Mouse (Mus musculus) cerebellum, postnatal 4 days (tissue): ENCODE data around the gene Gnat1.

Experiments used
- DNase-seq, 2 experiments: peaks; one replicate each; pipeline ENCODE4 v3.0.0; 2022; ENCODE audit warnings: low spot score in 2 of 2, mixed read lengths in 1 of 2

Gene Gnat1

DNA sequence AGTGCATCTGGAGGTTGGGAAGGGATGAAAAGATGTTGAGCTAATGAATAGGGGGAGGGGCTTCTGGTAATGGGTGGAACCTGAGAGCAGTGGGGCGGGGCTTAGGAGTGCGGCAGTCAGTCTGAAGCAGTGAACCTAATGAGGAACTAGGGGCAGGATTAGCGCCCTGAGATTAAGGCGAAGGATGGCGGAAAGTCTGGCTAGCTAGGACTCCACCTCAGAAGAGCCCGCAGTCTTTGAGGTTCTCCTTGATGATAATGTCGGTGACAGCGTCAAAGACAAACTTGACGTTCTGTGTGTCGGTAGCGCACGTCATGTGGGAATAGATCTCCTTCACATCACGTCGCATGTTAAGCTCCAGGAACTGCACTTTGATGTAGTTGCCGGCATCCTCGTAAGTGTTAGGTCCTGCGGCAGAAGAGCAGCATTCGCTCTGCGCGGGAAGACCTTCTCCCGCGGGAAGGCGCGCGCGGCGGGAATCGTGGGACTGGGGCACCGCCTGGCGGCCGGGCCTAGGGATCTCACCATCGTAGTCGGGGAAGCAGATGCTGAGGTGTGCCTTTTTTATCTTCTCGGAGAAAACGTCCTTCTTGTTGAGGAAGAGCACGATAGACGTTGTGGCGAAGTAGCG, 3.7 kb downstream of the Gnat1 start:
- DNase-seq: peak; percentile 65 to 82

DNA sequence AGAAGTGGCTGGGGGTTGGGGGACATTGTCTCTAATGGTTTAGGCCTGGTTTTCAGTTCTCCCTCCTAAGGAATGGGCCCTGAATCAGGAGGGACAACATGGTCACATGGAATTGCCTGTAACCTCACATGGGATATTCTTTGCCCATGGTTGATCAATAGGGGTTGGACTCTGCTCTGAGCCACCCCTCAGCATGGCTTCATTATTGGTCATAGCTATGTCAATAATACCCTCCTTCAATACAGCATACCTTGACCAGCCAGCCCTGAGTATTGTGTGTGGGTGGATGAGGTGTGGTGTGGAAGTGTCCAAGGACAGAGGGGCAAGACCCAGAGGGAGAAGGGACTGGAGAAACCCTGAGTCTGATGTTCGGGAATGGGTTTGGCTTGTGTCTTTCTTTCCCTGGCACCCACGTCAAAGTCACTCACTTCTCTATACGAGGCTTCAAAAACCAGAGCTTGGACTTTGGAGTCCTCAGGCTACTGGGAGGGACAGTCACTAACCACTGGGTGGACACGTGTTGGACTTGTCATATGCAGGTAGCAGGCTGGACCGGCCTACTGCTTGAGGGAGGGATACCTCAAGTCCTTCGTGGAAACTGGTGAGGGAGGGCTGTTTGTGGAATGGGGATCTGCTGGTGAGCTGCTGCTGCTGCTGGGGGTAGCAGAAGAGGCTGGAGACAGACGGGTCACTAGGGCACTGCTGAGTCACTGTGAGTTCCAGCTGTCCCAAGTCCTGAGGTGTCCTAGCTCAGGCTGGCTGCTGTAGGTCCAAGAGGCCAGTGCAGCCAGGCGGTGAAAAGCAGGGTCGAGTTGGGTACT, 4.7 kb downstream of the Gnat1 start:
- no peak for DNase-seq

DNA sequence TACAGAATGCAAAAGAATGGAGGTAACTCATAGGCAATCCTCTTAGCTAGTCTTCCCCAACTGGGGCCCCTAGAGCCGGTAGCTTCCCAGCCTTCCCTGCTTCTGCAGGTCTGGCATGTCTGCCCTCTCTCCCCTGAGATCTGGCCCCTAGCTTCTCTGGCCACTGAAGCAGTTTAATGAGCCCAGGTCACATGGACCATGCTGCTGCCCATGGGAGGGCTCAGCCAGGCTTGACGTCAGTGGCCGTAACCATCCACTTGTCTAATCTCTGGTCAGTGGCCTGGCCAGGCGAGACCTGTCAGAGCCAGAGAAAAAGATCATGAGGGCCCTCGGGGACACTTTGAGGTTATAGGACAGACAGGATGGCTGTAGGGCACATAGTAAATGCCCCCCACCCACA, 9.3 kb downstream of the Gnat1 start:
- no peak for DNase-seq

DNA sequence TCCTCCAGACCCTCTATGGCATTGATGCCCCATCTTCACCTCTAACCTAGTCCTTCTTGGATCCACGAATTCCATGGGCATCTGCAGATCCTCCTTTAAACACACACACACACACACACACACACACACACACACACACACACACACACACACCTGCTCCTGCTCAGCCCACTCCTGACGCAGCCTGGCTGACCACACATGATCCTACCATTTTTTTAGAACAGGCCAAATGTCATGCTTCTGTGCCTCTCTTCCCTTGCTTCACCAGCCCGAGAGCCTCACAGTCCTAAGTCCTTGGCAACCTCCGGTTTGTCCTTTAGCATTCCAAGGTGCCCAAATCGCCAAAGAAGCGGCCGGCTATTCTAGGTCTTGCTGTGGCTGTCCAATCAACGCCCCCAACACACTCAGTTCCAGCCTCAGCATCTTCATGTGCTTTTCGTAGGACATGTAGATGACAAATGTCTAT, 10.0 kb downstream of the Gnat1 start, which contains the start of gene Slc38a3:
TSS of gene Slc38a3 (minus strand) at position 51 of the 466 bp plus-strand sequence.
- no peak for DNase-seq

DNA sequence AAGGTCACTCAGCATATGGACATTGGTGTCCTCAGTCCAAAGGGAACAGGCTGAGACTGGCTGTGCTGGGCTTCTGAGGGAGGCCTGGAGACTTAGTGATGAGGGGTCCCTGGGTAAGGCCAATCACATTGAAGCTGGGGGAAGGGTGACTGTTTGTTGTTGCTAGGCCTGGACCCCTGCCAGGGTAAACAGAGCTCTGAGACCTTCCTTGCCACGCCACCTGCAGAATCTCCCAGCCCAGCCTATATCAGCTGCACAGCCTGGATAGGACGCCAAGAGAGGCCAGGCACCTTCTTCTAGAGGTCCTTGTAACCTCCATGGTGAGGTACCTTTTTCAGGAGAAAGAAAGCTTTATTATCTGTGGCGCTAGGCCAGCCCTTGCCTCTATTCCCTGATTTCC, 10.6 kb downstream of the Gnat1 start:
- no peak for DNase-seq

DNA sequence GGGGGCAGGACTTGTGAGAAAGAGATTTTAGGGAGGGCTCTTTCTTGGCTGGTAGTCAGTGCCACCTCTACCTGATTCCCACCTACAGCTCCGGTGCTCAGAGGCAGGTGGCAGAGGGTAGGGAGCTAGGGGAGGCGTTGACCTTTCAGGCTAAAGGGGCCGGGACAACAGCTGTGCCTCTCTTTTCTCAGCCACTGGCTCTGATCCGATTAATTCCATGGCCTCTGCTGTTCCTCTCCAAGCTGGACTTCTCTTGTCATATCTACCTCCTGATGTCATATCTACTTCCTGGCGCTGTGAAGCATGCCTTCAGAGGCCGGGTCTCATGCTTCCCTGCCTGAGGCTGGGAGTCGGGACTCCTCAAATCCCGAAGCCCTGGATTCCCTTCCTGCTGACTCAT, 11.5 kb downstream of the Gnat1 start:
- DNase-seq: no peak

DNA sequence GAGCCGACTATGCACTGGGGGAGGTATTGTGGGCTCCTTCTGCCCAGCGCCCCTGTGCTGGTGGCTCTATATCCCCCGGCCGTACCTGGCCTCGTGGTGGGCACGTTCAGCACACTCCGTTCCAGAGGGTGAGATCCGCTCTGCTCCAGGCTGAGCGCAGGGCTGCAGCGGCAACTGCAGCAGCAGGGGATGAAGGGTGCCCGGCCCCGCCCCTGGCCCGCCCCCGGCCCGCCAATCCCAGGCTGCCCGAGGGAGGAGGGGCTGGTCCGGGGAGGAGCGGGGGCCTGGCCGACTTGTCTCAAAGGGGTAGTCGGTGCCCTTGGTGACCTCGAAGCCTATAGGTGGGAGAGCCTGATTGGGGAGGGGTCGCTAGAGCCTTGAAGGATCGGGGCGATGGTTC, 12.3 kb downstream of the Gnat1 start:
- DNase-seq: peak in 1 of 2 experiments; percentile 52

DNA sequence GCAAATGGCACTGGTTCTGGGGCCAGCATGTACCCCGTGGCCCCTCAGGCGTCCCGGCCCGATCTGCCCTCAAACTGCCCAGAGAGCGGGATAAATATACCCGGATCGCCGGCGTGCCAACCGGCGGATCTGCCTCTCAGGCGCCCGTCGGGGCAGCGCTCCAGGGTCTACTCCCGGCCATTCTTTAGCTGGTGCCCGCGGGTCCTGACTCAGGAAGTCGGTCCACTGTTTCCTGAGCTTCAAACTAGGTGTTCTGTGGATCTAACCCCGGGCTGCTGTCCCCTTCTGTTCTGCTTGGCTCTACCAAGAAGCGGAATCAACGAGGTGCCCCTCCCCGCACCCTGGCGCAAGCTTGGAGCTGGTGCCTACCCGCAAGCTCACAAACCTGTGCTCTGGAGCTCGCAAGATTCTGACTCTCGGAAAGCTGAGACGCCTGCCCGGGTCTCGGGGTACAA, 12.7 kb downstream of the Gnat1 start:
- no peak for DNase-seq

DNA sequence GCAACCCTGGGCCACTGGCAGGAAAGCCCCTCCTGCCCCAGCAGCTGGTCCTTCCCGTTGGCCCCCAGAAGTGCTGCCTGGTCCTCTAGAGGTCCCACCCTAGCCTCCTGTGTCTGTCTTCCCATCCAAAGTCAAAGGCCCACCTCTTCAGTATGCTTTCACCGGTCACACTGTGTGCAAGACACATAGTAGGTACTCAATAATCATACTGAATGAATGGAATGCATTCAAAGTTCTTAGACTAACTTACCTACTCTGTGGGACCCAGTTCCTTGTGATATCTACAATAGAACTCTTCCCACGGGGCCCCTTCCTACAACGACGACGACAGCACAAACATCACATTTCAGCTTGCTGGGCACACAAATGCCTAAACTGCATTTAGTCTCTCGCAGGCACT, 14.2 kb downstream of the Gnat1 start:
- no peak for DNase-seq

DNA sequence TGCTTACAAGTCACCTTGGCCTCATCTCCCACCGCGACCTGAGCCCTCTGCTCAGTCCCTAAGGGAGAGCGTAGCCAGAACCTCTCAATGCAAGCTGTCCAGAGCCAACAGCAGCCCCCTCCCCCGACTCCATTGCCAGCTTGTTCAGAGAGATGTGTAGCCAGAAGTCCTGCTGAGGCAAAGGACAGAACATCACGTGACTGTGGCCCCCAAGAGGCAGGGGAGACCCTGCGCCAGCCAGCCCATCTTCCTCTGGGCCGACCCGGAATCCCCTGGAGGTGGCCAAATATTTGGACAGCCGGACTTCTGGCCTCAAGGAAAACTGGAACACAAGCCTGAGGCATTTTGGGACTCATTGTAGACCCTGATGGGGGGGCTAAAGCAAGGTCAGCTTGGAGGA, 16.0 kb downstream of the Gnat1 start:
- DNase-seq: no peak

DNA sequence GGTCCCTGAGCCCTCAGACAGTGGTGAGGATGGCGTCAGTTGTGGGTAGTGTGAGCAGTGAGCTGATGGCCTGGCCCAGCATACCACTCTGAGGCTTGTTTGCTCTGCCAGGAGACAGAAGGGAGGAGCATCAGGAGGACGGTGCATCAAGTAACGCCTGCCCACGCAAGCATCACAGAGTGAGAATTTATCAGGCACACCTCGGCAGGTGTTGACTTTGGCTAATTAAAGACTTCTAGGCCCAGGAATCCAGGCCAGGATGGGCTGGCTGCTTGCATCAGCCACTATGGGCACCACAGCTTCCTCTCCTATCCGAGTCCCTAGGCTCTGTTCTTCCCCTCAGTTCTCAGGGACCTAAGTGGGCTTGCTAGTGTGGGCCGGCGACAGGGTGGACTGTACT, 17.2 kb downstream of the Gnat1 start:
- no peak for DNase-seq

DNA sequence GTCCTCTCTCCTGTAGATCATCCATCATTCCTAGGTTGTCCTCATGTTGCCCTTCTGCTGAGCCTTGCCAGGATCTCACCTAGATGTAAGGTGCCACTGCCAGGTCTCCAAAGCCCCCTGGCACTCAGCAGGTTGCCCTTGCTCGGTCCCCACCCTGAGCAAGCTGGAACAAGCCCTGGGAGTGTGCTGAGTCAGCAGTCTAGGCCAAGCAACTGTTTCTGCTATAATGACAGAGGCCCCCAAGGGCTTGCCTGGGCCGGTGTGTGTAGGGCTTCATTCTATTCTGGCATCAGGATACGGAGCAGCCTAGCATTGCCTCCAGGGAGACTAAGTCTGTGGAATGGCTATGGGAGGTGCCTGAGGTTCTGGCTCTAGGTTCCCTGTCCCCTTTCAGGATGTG, 18.7 kb downstream of the Gnat1 start:
- DNase-seq: no peak

DNA sequence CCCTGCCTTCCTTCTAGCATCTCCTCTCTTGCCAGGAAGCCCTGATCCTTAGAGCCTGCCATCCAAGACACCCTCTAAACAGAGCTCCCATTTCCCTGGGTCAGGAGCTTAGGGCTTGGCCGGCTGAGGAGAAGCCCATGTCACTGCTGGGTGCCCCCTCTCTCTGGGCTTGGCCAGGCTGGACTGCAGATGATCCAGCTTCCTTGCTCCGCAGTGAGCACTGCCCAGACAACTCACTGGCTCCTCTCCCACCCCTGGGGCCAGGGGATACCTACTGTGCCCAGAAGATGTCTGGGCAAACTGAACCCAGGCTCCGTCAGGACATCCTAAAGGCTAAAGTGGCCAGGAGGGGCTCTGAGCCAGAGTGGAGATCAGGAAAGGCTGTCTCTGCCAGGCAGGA, 19.6 kb downstream of the Gnat1 start:
- no peak for DNase-seq

DNA sequence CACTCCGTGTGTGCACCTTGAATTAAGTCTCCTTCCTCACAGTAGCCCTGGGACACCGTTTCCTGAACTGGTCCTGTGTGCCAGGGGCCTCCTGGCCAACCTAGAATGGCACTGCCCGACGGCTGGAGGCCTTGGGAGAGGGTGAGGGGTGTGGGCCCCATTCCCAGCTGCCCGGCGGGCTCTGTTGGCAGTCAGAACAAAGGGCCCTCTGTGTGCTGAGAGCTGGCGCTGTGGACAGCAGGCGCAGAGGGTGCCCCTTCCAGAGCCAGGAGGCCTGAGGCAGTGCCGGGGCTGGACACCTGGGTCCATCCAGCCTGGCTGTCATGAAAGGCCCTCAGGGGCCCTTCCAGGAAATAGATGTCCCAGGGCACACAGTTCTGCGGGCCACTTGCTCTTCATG, 20.0 kb downstream of the Gnat1 start:
- DNase-seq: peak in 1 of 2 experiments; percentile 66

DNA sequence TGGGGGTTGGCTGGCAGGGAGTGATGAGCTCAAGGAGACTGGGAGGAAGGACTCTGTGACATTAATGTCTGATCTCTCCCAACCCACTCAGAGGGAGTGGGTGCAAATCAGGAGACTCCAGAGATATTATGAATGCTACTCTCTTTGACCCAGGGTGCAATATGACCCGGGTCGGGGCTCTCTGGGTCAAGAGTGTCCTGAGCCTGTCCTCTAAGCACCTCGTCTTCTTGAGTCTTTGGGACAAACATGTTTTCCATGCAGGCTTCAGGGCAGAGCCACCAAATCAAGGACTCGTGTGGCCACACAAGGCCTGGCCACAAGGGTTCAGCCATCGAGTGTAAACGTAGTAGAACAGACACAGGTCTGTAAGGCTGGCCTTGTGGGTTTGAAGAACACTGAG, 21.4 kb downstream of the Gnat1 start:
- DNase-seq: no peak

DNA sequence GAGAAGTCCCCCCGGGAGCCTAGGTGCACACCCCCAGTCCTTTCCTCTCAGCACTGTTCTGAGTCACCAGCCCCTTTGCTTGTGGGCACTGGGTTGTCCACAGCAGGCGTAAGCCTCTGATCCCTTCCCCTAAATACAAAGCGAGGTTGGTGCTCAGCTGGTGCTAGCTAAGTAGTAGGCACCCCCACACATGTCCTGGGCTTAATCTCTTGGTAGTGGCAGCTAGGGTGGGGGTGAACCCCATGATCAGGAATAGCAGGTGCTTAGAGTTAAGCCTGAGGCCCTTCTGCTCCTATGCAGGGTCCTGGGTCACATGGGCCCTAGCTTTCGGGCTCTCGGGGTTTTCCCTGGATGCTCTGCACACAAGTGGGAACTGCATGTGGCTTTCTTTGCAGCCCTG, 22.4 kb downstream of the Gnat1 start:
- no peak for DNase-seq

DNA sequence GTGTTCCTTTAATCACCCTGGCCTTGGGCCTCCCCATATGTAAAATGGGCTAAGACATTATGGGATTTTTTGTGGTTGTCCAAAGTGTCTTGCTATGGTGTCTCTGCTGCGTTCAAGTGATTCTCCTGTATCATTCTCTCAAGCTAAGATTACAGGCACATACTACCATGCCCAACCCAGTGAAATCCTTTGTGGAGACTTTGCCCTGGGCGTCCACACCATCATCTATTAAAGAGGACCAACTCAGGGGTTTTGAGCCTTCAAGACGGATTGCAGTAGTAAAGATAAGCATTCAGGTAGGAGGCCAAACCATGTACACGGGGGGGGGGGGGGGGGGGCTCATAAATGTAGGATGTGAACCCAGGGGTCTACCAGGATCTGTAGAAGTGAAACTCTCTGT, 24.9 kb downstream of the Gnat1 start:
- no peak for DNase-seq

DNA sequence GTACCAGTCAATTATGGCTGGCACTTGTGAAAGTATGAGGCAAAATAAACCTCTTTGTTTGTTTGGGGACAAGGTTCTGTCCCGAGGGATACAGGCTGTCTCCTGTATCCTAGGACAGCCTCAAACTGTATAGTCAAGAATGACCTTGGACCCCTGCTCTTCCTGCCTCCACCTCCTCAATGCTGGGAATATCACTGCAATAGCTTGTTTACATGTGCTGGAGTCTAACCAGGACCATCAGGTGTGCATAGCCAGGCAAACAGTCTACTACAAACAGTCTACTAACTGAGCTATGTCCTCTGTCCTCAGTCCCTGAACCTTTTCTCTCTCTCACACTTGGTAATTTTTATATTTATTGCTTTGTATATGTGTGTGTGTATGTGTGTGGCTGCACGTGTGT, 26.0 kb downstream of the Gnat1 start:
- DNase-seq: no peak

DNA sequence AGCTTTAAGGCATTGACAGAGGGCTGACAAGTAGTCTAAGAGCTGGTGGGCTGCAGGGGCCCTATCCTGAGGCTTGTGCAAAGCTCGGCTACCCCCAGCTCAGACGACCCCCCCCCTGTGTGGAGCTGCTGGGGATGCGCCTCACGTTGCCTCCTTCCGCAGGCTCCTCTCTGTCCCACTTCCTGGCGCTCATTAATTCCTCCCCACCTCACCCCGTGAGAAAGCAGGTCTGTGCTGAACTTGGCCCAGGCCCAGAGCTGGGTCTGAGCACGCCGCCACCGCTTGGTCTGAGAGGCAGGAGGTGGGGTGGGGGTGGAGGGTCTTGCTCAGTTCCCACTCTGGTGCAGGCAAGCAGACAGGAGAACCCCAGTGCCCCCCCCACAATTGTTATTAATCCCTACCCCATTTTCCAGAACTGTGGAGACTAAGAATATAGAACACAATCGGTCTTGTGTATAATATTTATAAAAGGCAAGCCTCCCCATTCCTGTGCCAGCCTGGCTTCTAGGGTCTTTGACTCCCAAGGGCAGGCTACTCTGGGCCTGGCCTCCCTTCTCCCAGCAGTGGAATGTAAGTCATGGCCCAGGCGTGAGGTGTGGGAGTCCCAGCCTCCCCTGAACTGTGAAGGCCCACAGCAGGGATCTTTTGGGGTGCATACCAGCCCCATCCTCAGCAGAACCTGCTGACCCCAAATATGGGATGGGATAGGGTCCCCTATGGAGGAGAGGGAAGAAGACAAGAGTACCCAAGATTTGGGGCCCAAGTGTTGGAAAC, 28.6 kb downstream of the Gnat1 start:
- peak in 1 of 2 experiments; percentile 45 for DNase-seq

DNA sequence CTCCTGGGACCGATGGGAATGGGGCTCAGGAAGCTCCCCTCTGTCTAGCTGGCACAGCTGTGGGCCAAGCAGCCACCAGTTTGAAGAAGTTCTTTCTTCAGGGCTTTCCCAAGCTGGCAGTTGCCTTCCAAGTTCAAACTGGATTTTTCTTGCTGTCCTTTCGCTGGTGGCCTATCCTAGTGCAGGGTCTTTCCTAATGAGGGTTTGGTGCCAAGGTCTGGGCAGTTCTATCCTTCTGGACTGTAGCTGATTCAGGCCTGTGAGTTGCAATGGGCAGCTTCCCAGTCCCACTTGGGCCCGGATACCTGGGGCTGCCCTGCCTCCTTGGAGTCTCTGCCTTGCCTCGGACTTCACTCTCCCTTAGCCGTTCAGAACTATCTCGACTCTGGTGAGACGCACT, 29.3 kb downstream of the Gnat1 start:
- no peak for DNase-seq

DNA sequence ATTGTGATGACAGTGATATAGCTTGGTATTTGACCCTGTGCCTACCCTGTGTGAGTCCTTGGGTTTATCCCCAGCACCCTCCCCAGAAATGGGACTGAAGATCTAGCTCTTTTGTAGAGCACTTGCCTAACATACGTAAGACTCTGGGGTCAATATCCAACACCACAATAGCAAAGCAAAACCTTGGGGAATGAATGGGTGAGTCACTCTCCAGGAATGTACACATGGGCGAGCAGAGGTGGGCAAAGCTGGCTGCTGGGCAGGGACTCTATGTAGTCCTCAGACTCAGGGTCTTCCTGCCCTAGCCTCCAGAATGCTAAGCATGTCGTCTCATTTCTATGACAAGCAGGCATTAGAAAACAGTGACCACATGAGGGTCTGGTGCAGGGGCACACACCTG, 30.7 kb downstream of the Gnat1 start:
- no peak for DNase-seq

DNA sequence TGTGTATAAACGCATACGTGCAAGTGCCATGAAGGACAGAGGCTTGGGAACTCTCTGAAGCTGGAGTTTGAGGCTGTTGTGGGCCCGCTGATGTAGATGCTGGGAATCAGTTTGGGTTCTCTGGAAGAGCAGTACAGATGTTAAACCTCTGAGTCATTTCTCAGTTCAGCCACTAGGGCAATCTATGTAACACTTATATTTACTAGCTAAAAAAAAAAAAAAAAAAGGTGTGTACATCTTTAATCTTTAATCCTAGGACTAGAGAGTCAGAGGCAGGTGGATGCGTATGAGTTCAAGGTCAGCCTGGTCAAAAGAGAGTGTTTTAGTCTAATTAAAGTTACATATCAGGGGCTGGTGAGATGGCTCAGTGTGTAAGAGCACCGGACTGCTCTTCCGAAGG, 32.5 kb downstream of the Gnat1 start:
- DNase-seq: no peak
